Comparison of ENCODE assay signal across 8 mouse cellular contexts in the genomic region with DNA sequence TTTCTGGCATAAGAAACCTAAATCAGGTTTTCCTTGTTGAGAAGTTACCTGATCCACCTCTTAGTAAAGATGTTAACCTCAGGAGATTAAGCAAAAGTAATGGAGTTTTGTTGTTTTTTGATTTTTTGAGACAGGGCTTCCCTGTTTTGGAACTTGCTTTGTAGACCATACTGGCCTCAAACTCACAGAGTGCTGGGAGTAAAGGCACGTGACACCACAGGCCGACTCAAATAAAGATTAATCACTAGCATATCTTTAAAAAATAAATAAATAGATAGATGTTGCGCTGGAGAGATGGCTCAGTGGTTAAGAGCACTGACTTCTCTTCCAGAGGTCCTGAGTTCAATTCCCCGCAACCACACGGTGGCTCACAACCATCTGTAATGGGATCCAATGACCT. TPM values are rescaled to one million over a fixed set of nuclear protein-coding genes. Genes with fewer than 3 reads are reported as not detected.
DNase-seq lines count a peak whose midpoint lies in the region; ATAC-seq and TF ChIP-seq lines count a peak whose summit lies in the region.

No protein-coding gene starts in this region.

- no peaks in the 10 kb centered on the region for H3K9me3 ChIP-seq in kidney, embryonic 14.5 days (ENCODE audit: control insufficient read depth, low read length)
- H3K9me3 ChIP-seq in hindbrain, embryonic 15.5 days = no peaks in the 10 kb centered on the region
- H3K9me3 ChIP-seq in midbrain, embryonic 14.5 days (ENCODE audit: control insufficient read depth, low read length) = no peaks in the 10 kb centered on the region

- H3K27me3 ChIP-seq in kidney, embryonic 14.5 days (ENCODE audit: control insufficient read depth, insufficient read depth, low read length) = no peaks in the 10 kb centered on the region
- H3K27me3 ChIP-seq in hindbrain, embryonic 15.5 days = no peaks in the 10 kb centered on the region
- no peaks in the 10 kb centered on the region for H3K27me3 ChIP-seq in midbrain, embryonic 14.5 days (ENCODE audit: control insufficient read depth, insufficient read depth, low read length)

- TF ChIP-seq POLR2A in cortical plate, adult 2 months (IDR thresholded peaks at IDR 0.05; ENCODE audit: extremely low read depth, insufficient read depth, low read length) = no peak

- WGBS in kidney, embryonic 14.5 days = 69% methylated on average over 5 of the region's 5 CpGs
- 78% methylated on average over 5 of the region's 5 CpGs for WGBS in hindbrain, embryonic 15.5 days
- WGBS in midbrain, embryonic 14.5 days = 74% methylated on average over 5 of the region's 5 CpGs

- peak overlapping the region; percentile 92; the same call in 1 of the 2 replicates for H3K9ac ChIP-seq in kidney, embryonic 14.5 days (ENCODE audit: low read depth, low read length)
- peak overlapping the region; percentile 35; the same call in 1 of the 2 replicates for H3K9ac ChIP-seq in hindbrain, embryonic 15.5 days
- H3K9ac ChIP-seq in midbrain, embryonic 14.5 days (replicated peaks; ENCODE audit: low read length) = peak overlapping the region; percentile 46

- peak overlapping the region; percentile 78 for H3K4me2 ChIP-seq in kidney, embryonic 14.5 days (replicated peaks; ENCODE audit: low read depth, low read length)
- peak overlapping the region; percentile 85 for H3K4me2 ChIP-seq in hindbrain, embryonic 15.5 days
- peak overlapping the region; percentile 90 for H3K4me2 ChIP-seq in midbrain, embryonic 14.5 days (ENCODE audit: low read length)

- ATAC-seq in kidney, embryonic 14.5 days (ENCODE audit: low FRiP score, low TSS enrichment) = no peak
- ATAC-seq in hindbrain, embryonic 15.5 days (ENCODE audit: low FRiP score, low read depth) = no peak
- ATAC-seq in midbrain, embryonic 14.5 days (ENCODE audit: low FRiP score, low TSS enrichment) = no peak

- DNase-seq in kidney, postnatal 36 days = no peak
- no peak for DNase-seq in midbrain, embryonic 14.5 days
- no peak for DNase-seq in adrenal gland, adult 2 months
- DNase-seq in c-Kit-positive CD71-positive TER-119-positive erythroid progenitor cells, embryonic 14.5 days (ENCODE audit: low spot score) = no peak
- no peak for DNase-seq in embryo, embryonic 10 days (ENCODE audit: low spot score)

- H3K4me3 ChIP-seq in kidney, embryonic 14.5 days (ENCODE audit: low read length) = peak overlapping the region; percentile 87
- peak overlapping the region; percentile 64; the same call in 1 of the 2 replicates for H3K4me3 ChIP-seq in cortical plate, adult 2 months (ENCODE audit: insufficient read depth, low read length)
- peak overlapping the region; percentile 66 for H3K4me3 ChIP-seq in hindbrain, embryonic 15.5 days
- H3K4me3 ChIP-seq in midbrain, embryonic 14.5 days (replicated peaks; ENCODE audit: low read depth, low read length) = peak overlapping the region; percentile 85

- peaks cover 19% of the 10 kb centered on the region for H3K4me1 ChIP-seq in kidney, embryonic 14.5 days (ENCODE audit: control insufficient read depth, insufficient read depth, low read length)
- no peaks in the 10 kb centered on the region; the same call in 1 of the 2 replicates for H3K4me1 ChIP-seq in cortical plate, adult 2 months (ENCODE audit: control insufficient read depth, insufficient read depth, low read length)
- peaks cover 34% of the 10 kb centered on the region for H3K4me1 ChIP-seq in hindbrain, embryonic 15.5 days (replicated peaks)
- peaks cover 21% of the 10 kb centered on the region for H3K4me1 ChIP-seq in midbrain, embryonic 14.5 days (ENCODE audit: control insufficient read depth, insufficient read depth, low read length)

- TF ChIP-seq CTCF in cortical plate, adult 2 months (IDR thresholded peaks at IDR 0.05; ENCODE audit: extremely low read depth, insufficient read depth, low read length) = no peak

- peaks cover 4% of the 10 kb centered on the region; the same call in 1 of the 2 replicates for H3K36me3 ChIP-seq in kidney, embryonic 14.5 days (ENCODE audit: control insufficient read depth, insufficient read depth, low read length)
- H3K36me3 ChIP-seq in hindbrain, embryonic 15.5 days = no peaks in the 10 kb centered on the region
- H3K36me3 ChIP-seq in midbrain, embryonic 14.5 days (ENCODE audit: control insufficient read depth, insufficient read depth, low read length) = 0 out of 2 replicates have a peak, but pooled peaks cover 1% of the 10 kb centered on the region

- peak overlapping the region; percentile 94; the same call in 1 of the 2 replicates for H3K27ac ChIP-seq in kidney, embryonic 14.5 days (ENCODE audit: low read depth, low read length)
- H3K27ac ChIP-seq in cortical plate, adult 2 months (ENCODE audit: insufficient read depth, low read length) = no peak overlapping the region
- peak overlapping the region; percentile 96 for H3K27ac ChIP-seq in hindbrain, embryonic 15.5 days (replicated peaks)
- H3K27ac ChIP-seq in midbrain, embryonic 14.5 days (replicated peaks; ENCODE audit: low read depth, low read length) = 0 out of 2 replicates have a peak overlapping the region, but pooled peaks have one; percentile 52

RNA-seq across cellular contexts. Expression of gene Ubap2, which starts 1.0 kb away (rescaled TPM):
- polyA plus RNA-seq in kidney, embryonic 14.5 days (2014; fragmentation: Nextera tagmentation; extraction: Ambion mirVana) = 37.2 and 65.5 TPM in 2 replicates
- 21.8 and 26.2 TPM in 2 replicates for polyA plus RNA-seq in cortical plate, adult 2 months (2012; rRNA removed)
- polyA plus RNA-seq in hindbrain, embryonic 15.5 days (2015; fragmentation: Nextera tagmentation; extraction: Ambion mirVana) = 53.6 and 57.5 TPM in 2 replicates
- 41.9 and 56.2 TPM in 2 replicates for polyA plus RNA-seq in midbrain, embryonic 14.5 days (2014; fragmentation: Nextera tagmentation; extraction: Ambion mirVana)
- 10 to 100 TPM; 34.4 to 42.4 TPM for total RNA-seq in adrenal gland, adult 2 months (2021)
- polyA plus RNA-seq in adrenal gland, adult 2 months (2012; rRNA removed) = 206 and 245 TPM in 2 replicates

RNA-seq across cellular contexts. Expression of gene Dcaf12, which starts 38.8 kb away (rescaled TPM):
- polyA plus RNA-seq in kidney, embryonic 14.5 days (2014; fragmentation: Nextera tagmentation; extraction: Ambion mirVana) = 36.6 and 53.0 TPM in 2 replicates
- polyA plus RNA-seq in cortical plate, adult 2 months (2012; rRNA removed) = 33.1 and 34.1 TPM in 2 replicates
- polyA plus RNA-seq in hindbrain, embryonic 15.5 days (2015; fragmentation: Nextera tagmentation; extraction: Ambion mirVana) = 74.5 and 76.6 TPM in 2 replicates
- 63.6 and 66.6 TPM in 2 replicates for polyA plus RNA-seq in midbrain, embryonic 14.5 days (2014; fragmentation: Nextera tagmentation; extraction: Ambion mirVana)
- total RNA-seq in adrenal gland, adult 2 months (2021) = 10 to 100 TPM; 44.5 to 49.4 TPM
- 22.1 and 26.0 TPM in 2 replicates for polyA plus RNA-seq in adrenal gland, adult 2 months (2012; rRNA removed)

Comparison
In these comparisons a context has a peak if more than half of its experiments do, and no peak if none do; other contexts are left out.
1. H3K9ac ChIP-seq: peak in every context shown above with its lines; median percentile 92 in kidney, embryonic 14.5 days; 46 in midbrain, embryonic 14.5 days; 35 in hindbrain, embryonic 15.5 days.